8 mouse cellular contexts compared by ENCODE assay signal in the genomic region with DNA sequence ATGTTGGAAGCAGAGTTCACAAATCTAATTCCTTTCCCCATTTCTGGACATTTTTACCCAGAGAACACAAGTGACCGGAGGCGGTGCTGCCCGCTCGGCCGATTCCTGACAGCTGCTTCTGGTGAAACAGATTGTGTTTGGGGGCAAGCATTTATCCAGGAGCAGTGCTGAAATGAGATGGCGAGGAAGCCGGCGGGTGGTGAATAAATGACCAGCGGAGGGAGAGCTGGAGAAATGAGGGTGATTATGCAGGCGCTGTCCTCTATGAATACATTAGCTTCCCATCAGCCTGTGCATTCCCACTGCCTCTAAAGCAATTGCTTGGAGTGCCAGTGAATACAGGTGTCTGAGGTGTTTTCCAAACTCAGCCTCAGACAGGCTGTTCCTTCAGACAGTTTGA.
DNase-seq lines count a peak whose midpoint lies in the region; ATAC-seq lines count a peak whose summit lies in the region.
"Had no signal": no experiment of that assay in that cellular context is flagged by ENCODE, and none has a peak within 500 bp of the region (broad histone marks: within the 10 kb centered on the region; RNA-seq: fewer than 3 reads in every experiment).

No protein-coding gene starts in this region.

- peaks cover 26% of the 10 kb centered on the region for H3K4me1 ChIP-seq in hindbrain, embryonic 13.5 days (replicated peaks)
- peaks cover 28% of the 10 kb centered on the region for H3K4me1 ChIP-seq in midbrain, embryonic 15.5 days

- H3K4me2 ChIP-seq in hindbrain, embryonic 13.5 days = peak overlapping the region; percentile 34
- H3K4me2 ChIP-seq in midbrain, embryonic 15.5 days = peak overlapping the region; percentile 32

- H3K9ac ChIP-seq in hindbrain, embryonic 13.5 days = no peak overlapping the region; the same call in 1 of the 2 replicates
- peak overlapping the region; percentile 16 for H3K9ac ChIP-seq in midbrain, embryonic 15.5 days

- peak; percentile 61 for ATAC-seq in hindbrain, embryonic 13.5 days (ENCODE audit: low FRiP score)
- peak; percentile 78 for ATAC-seq in midbrain, embryonic 15.5 days (replicated peaks)

- no peak overlapping the region for H3K4me3 ChIP-seq in hindbrain, embryonic 13.5 days
- H3K4me3 ChIP-seq in midbrain, embryonic 15.5 days = no peak overlapping the region

- H3K9me3 ChIP-seq in hindbrain, embryonic 13.5 days = no peaks in the 10 kb centered on the region
- H3K9me3 ChIP-seq in midbrain, embryonic 15.5 days = no peaks in the 10 kb centered on the region

- peak; percentile 76 for DNase-seq in brain, adult 2 months (ENCODE audit: low read depth, low spot score)
- DNase-seq in cerebellum, postnatal 14 days = peak; percentile 12 to 27
- no peak for DNase-seq in testis, postnatal 10 days (ENCODE audit: low spot score)
- no peak for DNase-seq in urinary bladder, adult 18-20 months (ENCODE audit: low spot score in 2 of 2)
- DNase-seq in urinary bladder, adult 2 months (ENCODE audit: low spot score) = no peak
- DNase-seq: heart, adult 18-20 months had no signal

- H3K27ac ChIP-seq in hindbrain, embryonic 13.5 days = peak overlapping the region; percentile 79
- peak overlapping the region; percentile 71 for H3K27ac ChIP-seq in midbrain, embryonic 15.5 days

- WGBS in hindbrain, embryonic 13.5 days = 15% methylated on average over 10 of the region's 10 CpGs
- 11% methylated on average over 10 of the region's 10 CpGs for WGBS in midbrain, embryonic 15.5 days

- peaks cover 6% of the 10 kb centered on the region; the same call in 1 of the 2 replicates for H3K27me3 ChIP-seq in hindbrain, embryonic 13.5 days
- H3K27me3 ChIP-seq in midbrain, embryonic 15.5 days (replicated peaks) = no peaks in the 10 kb centered on the region

- no peaks in the 10 kb centered on the region for H3K36me3 ChIP-seq in hindbrain, embryonic 13.5 days
- no peaks in the 10 kb centered on the region for H3K36me3 ChIP-seq in midbrain, embryonic 15.5 days (replicated peaks)

Comparison
In these comparisons a context has a peak if more than half of its experiments do, and no peak if none do; other contexts are left out.
1. DNase-seq: peak in brain, adult 2 months (single experiment) and cerebellum, postnatal 14 days (2 of 2); none in testis, postnatal 10 days (single experiment), urinary bladder, adult 18-20 months (0 of 2) and urinary bladder, adult 2 months (single experiment).